ENCODE assay signal across 9 mouse cellular contexts in genomic region chr12:80758559-80759386, GRCm38 (mm10). TPM values are rescaled to one million over a fixed set of nuclear protein-coding genes. Genes with fewer than 3 reads are reported as not detected.
A peak's percentile ranks its signal among the peaks of the same experiment; 100 is the strongest.
DNase-seq lines count a peak whose midpoint lies in the region; ATAC-seq and TF ChIP-seq lines count a peak whose summit lies in the region.
"Had no signal": no experiment of that assay in that cellular context is flagged by ENCODE, and none has a peak within 500 bp of the region (broad histone marks: within the 10 kb centered on the region; RNA-seq: fewer than 3 reads in every experiment).

No protein-coding gene starts in this region.

- intact Hi-C loops in gastrocnemius, adult 2 months (cut with DNase I), result no loop called here
- intact Hi-C loops in heart, postnatal 14 days (cut with DNase I), result no loop called here

- H3K4me2 ChIP-seq in liver, embryonic 13.5 days, result peak overlapping the region; percentile 76
- peak overlapping the region; percentile 97 for H3K4me2 ChIP-seq in stomach, embryonic 14.5 days (replicated peaks; ENCODE audit: low read depth, low read length)

- H3K36me3 ChIP-seq in liver, embryonic 13.5 days, result no peaks in the 10 kb centered on the region
- no peaks in the 10 kb centered on the region for H3K36me3 ChIP-seq in stomach, embryonic 14.5 days (ENCODE audit: control insufficient read depth, insufficient read depth, low read length)

- H3K4me1 ChIP-seq in liver, embryonic 13.5 days (replicated peaks), result peaks cover 32% of the 10 kb centered on the region
- peaks cover 22% of the 10 kb centered on the region for H3K4me1 ChIP-seq in stomach, embryonic 14.5 days (ENCODE audit: control insufficient read depth, insufficient read depth, low read length)

- H3K27ac ChIP-seq in gastrocnemius, adult 2 months, result 0 out of 2 replicates have a peak overlapping the region, but pooled peaks have one; percentile 40
- H3K27ac ChIP-seq in liver, embryonic 13.5 days, result no peak overlapping the region
- no peak overlapping the region for H3K27ac ChIP-seq in stomach, embryonic 14.5 days (ENCODE audit: low read length)

- 3% methylated on average over 92 of the region's 92 CpGs for WGBS in liver, embryonic 13.5 days (ENCODE audit: insufficient replicate concordance)
- WGBS in stomach, embryonic 14.5 days, result 4% methylated on average over 85 of the region's 92 CpGs

- no peaks in the 10 kb centered on the region for H3K9me3 ChIP-seq in liver, embryonic 13.5 days (replicated peaks)
- no peaks in the 10 kb centered on the region for H3K9me3 ChIP-seq in stomach, embryonic 14.5 days (ENCODE audit: control insufficient read depth, low read depth, low read length)

- peak; percentile 43 for DNase-seq in gastrocnemius, adult 2 months
- no peak for DNase-seq in gastrocnemius, adult 18-20 months (ENCODE audit: low spot score)
- peak; percentile 2 for DNase-seq in CD8-positive naive resting alpha-beta T cell, adult 2 months (ENCODE audit: low read depth in 2 of 2, low spot score in 2 of 2)
- peak; percentile 68 for DNase-seq in embryo, embryonic 9.5 days (ENCODE audit: extremely low spot score)
- peak; percentile 36 to 40 for DNase-seq in heart, postnatal 14 days
- no peak for DNase-seq in liver, embryonic 13.5 days
- no peak for DNase-seq in left cerebral cortex, adult 8-10 months (ENCODE audit: low spot score in 2 of 2)

- peaks cover 97% of the 10 kb centered on the region for H3K27me3 ChIP-seq in liver, embryonic 13.5 days
- H3K27me3 ChIP-seq in stomach, embryonic 14.5 days (ENCODE audit: control insufficient read depth, insufficient read depth, low read length), result peaks cover 34% of the 10 kb centered on the region

- TF ChIP-seq CTCF in gastrocnemius, adult 2 months (IDR thresholded peaks at IDR 0.05), result no peak

- no peak for ATAC-seq in liver, embryonic 13.5 days (ENCODE audit: low read depth)
- peak; percentile 25; the same call in 1 of the 2 replicates for ATAC-seq in stomach, embryonic 14.5 days (ENCODE audit: insufficient number of reproducible peaks, insufficient read depth, low FRiP score, low read depth)

- H3K9ac ChIP-seq in liver, embryonic 13.5 days, result no peak overlapping the region
- peak overlapping the region; percentile 33; the same call in 1 of the 2 replicates for H3K9ac ChIP-seq in stomach, embryonic 14.5 days (replicated peaks; ENCODE audit: low read depth, low read length)

- H3K4me3 ChIP-seq in gastrocnemius, adult 2 months, result peak overlapping the region; percentile 81
- H3K4me3 ChIP-seq in liver, embryonic 13.5 days (replicated peaks), result peak overlapping the region; percentile 58
- H3K4me3 ChIP-seq in stomach, embryonic 14.5 days (ENCODE audit: low read depth, low read length), result peak overlapping the region; percentile 50

RNA-seq across cellular contexts. Expression of gene Ccdc177, which starts 1.7 kb away (rescaled TPM):
- not detected for total RNA-seq in gastrocnemius, adult 2 months (2021)
- total RNA-seq in gastrocnemius, adult 18-20 months (2021), result not detected
- under 1 TPM in 1 of 2 experiments, not detected in 1; 0.07 TPM for total RNA-seq in heart, postnatal 14 days (2021)
- not detected in 2 replicates for polyA plus RNA-seq in liver, embryonic 13.5 days (2015; fragmentation: Nextera tagmentation; extraction: Ambion mirVana)
- 0.25 and 0.26 TPM in 2 replicates for polyA plus RNA-seq in stomach, embryonic 14.5 days (2014; fragmentation: Nextera tagmentation; extraction: Ambion mirVana)
- 10 to 100 TPM; 12.9 to 14.9 (median 13.8) TPM for total RNA-seq in left cerebral cortex, adult 8-10 months (2022)
- total RNA-seq: MEL had no signal

RNA-seq across cellular contexts. Expression of gene Susd6, which starts 31.5 kb away (rescaled TPM):
- 10 to 100 TPM; 37.7 to 41.1 TPM for total RNA-seq in gastrocnemius, adult 2 months (2021)
- 10 to 100 TPM; 39.3 to 43.9 TPM for total RNA-seq in gastrocnemius, adult 18-20 months (2021)
- 10 to 100 TPM; 63.4 to 66.2 TPM for total RNA-seq in heart, postnatal 14 days (2021)
- 9.4 and 11.6 TPM in 2 replicates for polyA plus RNA-seq in liver, embryonic 13.5 days (2015; fragmentation: Nextera tagmentation; extraction: Ambion mirVana)
- polyA plus RNA-seq in stomach, embryonic 14.5 days (2014; fragmentation: Nextera tagmentation; extraction: Ambion mirVana), result 20.8 and 22.6 TPM in 2 replicates
- 10 to 100 TPM; 34.7 to 38.2 (median 35.5) TPM for total RNA-seq in left cerebral cortex, adult 8-10 months (2022)

Comparison
In these comparisons a context has a peak if more than half of its experiments do, and no peak if none do; other contexts are left out.
1. DNase-seq: peak in gastrocnemius, adult 2 months (single experiment), CD8-positive naive resting alpha-beta T cell, adult 2 months (2 of 2), embryo, embryonic 9.5 days (single experiment) and heart, postnatal 14 days (2 of 2); none in gastrocnemius, adult 18-20 months (single experiment), liver, embryonic 13.5 days (single experiment) and left cerebral cortex, adult 8-10 months (0 of 2).
2. RNA of gene Ccdc177, which starts 1.7 kb away (total RNA-seq): 12.9 to 14.9 TPM in left cerebral cortex, adult 8-10 months; 0.07 TPM in heart, postnatal 14 days, not detected in gastrocnemius, adult 2 months and not detected in gastrocnemius, adult 18-20 months; every median in the first group is over 10 times any median in the second.
3. Peak in every context shown above with its lines, with median percentiles within 50 percentile points of each other: H3K4me3 ChIP-seq.